Comparison of ENCODE assay signal across 24 mouse cellular contexts in the genomic region with DNA sequence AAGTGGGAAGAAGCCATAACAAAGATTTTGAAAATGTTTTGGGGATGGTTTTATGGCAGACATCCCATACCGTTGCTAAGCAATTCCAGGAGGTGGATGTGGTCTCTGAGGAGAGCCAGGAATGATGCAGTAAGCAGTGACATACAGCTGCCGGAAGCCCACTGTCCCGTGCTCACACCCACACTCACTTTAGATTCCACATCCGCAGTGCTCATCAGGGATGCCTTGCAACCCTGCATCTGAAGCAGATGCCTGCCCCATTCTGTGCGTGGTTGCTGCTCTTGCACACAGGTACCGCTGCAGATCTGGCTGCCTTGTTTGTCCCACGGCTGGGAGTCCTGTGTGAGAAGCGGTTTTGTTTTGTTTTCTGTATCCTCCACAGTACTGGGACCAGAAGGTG. TPM values are rescaled to one million over a fixed set of nuclear protein-coding genes. Genes with fewer than 3 reads are reported as not detected.
DNase-seq lines count a peak whose midpoint lies in the region; ATAC-seq lines count a peak whose summit lies in the region.
"Had no signal": no experiment of that assay in that cellular context is flagged by ENCODE, and none has a peak within 500 bp of the region (broad histone marks: within the 10 kb centered on the region; RNA-seq: fewer than 3 reads in every experiment).

No protein-coding gene starts in this region.

- DNase-seq in left cerebral cortex, adult 18-20 months (ENCODE audit: low spot score in 2 of 2): peak; percentile 40 to 42
- DNase-seq in left cerebral cortex, postnatal 4 days: no peak
- peak; percentile 17 to 44 for DNase-seq in layer of hippocampus, adult 8-10 months (ENCODE audit: low spot score in 2 of 2)
- DNase-seq in right cerebral cortex, postnatal 10 days (ENCODE audit: low spot score in 2 of 2): peak; percentile 36 to 59
- no peak for DNase-seq in heart, adult 8-10 months (ENCODE audit: low spot score)
- DNase-seq in embryo, embryonic 9.5 days (ENCODE audit: extremely low spot score): no peak
- DNase-seq in liver, embryonic 11.5 days (ENCODE audit: low spot score): no peak
- DNase-seq: adrenal gland, postnatal 25 days; B cell, adult 2 months; cerebellum, adult 11-12 months; gastrocnemius, adult 2 months; heart, postnatal 36 days; liver, embryonic 13.5 days; lung, postnatal 4 days; thymus, postnatal 25 days had no signal

- H3K27ac ChIP-seq in liver, embryonic 11.5 days (ENCODE audit: low read depth, low read length): no peak overlapping the region
- H3K27ac ChIP-seq: forebrain, embryonic 13.5 days; gastrocnemius, adult 2 months; layer of hippocampus, adult 2 months; liver, embryonic 13.5 days; lung, embryonic 15.5 days; midbrain, embryonic 15.5 days had no signal

- H3K4me1 ChIP-seq in liver, embryonic 11.5 days (replicated peaks; ENCODE audit: control insufficient read depth, insufficient read depth, low read length): no peaks in the 10 kb centered on the region
- H3K4me1 ChIP-seq: liver, embryonic 13.5 days; lung, embryonic 15.5 days; midbrain, embryonic 15.5 days had no signal

- H3K36me3 ChIP-seq in liver, embryonic 11.5 days (ENCODE audit: control insufficient read depth, insufficient read depth, low read length): no peaks in the 10 kb centered on the region
- H3K36me3 ChIP-seq: liver, embryonic 13.5 days; lung, embryonic 15.5 days; midbrain, embryonic 15.5 days had no signal

- intact Hi-C loops in left cerebral cortex, postnatal 4 days (cut with DNase I): no loop called here

- WGBS in liver, embryonic 11.5 days: 85% methylated on average over 8 of the region's 8 CpGs

- no peak overlapping the region for H3K4me3 ChIP-seq in liver, embryonic 11.5 days (ENCODE audit: low read depth, low read length)
- H3K4me3 ChIP-seq: erythroblast, embryonic 14.5 days; forebrain, embryonic 13.5 days; gastrocnemius, adult 2 months; layer of hippocampus, adult 2 months; liver, embryonic 13.5 days; lung, embryonic 15.5 days; midbrain, embryonic 15.5 days; myocyte had no signal

- no peak overlapping the region for H3K4me2 ChIP-seq in liver, embryonic 11.5 days
- H3K4me2 ChIP-seq: forebrain, embryonic 13.5 days; liver, embryonic 13.5 days; lung, embryonic 15.5 days; midbrain, embryonic 15.5 days had no signal

- H3K27me3 ChIP-seq in liver, embryonic 11.5 days (replicated peaks; ENCODE audit: control insufficient read depth, insufficient read depth, low read length): no peaks in the 10 kb centered on the region
- H3K27me3 ChIP-seq: forebrain, embryonic 13.5 days; liver, embryonic 13.5 days; lung, embryonic 15.5 days; midbrain, embryonic 15.5 days had no signal

- no peak overlapping the region for H3K9ac ChIP-seq in liver, embryonic 11.5 days (ENCODE audit: low read depth, low read length)
- H3K9ac ChIP-seq: forebrain, embryonic 13.5 days; liver, embryonic 13.5 days; lung, embryonic 15.5 days; midbrain, embryonic 15.5 days had no signal

- H3K9me3 ChIP-seq in liver, embryonic 11.5 days (ENCODE audit: control insufficient read depth, low read length): no peaks in the 10 kb centered on the region
- H3K9me3 ChIP-seq: forebrain, embryonic 13.5 days; liver, embryonic 13.5 days; lung, embryonic 15.5 days; midbrain, embryonic 15.5 days had no signal

- peak; percentile 87 for ATAC-seq in frontal cortex, adult (ENCODE audit: low TSS enrichment)
- ATAC-seq in liver, embryonic 11.5 days (replicated peaks; ENCODE audit: low FRiP score): no peak
- ATAC-seq: forebrain, embryonic 13.5 days; hindbrain, embryonic 16.5 days; intestine, postnatal 0 days; midbrain, embryonic 15.5 days had no signal

RNA-seq across cellular contexts. Expression of gene Pld1, which starts 30.2 kb away (rescaled TPM):
- total RNA-seq in left cerebral cortex, adult 18-20 months (2021): 1 to 10 TPM; 5.5 to 7.6 TPM
- 1 to 10 TPM; 7.6 TPM for total RNA-seq in left cerebral cortex, postnatal 4 days (2021)
- total RNA-seq in layer of hippocampus, adult 8-10 months (2022): 10 to 100 TPM in 3 of 4 experiments, 1 to 10 TPM in 1; 7.9 to 13.7 (median 11.4) TPM
- 10 to 100 TPM in 2 of 4 experiments, 1 to 10 TPM in 2; 8.4 to 11.4 (median 10.6) TPM for total RNA-seq in heart, adult 8-10 months (2022)
- 3.5 and 4.9 TPM in 2 replicates for polyA plus RNA-seq in liver, embryonic 11.5 days (2014; fragmentation: Nextera tagmentation; extraction: Ambion mirVana)
- polyA plus RNA-seq: erythroblast, embryonic 14.5 days had no signal

Comparison
In these comparisons a context has a peak if more than half of its experiments do, and no peak if none do; other contexts are left out.
1. DNase-seq: peak in left cerebral cortex, adult 18-20 months (2 of 2), layer of hippocampus, adult 8-10 months (2 of 2) and right cerebral cortex, postnatal 10 days (2 of 2); none in left cerebral cortex, postnatal 4 days (single experiment), heart, adult 8-10 months (single experiment), embryo, embryonic 9.5 days (single experiment) and liver, embryonic 11.5 days (single experiment).